Mouse (Mus musculus) kidney, adult 2 months (tissue): ENCODE data around the gene Nt5dc1.

Source experiments
- CTCF ChIP-seq: fragments of 200-500 bp; conservative IDR thresholded peaks from 2 replicates; pipeline ENCODE4 v1.5.1; 2011; ENCODE audit warnings: low read depth, mild to moderate bottlenecking, control low read depth, low read length, moderate library complexity, mixed read lengths; ENCODE audit not compliant: insufficient read depth, insufficient read length
- POLR2A ChIP-seq: fragments of 200-500 bp; IDR thresholded peaks from one replicate; pipeline ENCODE4 v1.6.1; 2011; ENCODE audit warnings: low read depth, low read length, control low read depth

GRCm38 (mm10) chr10:34328310-34328709 is 90.0 kb downstream of the Nt5dc1 start:
- TF ChIP-seq CTCF (peak; percentile 69), POLR2A (no peak)
